Mouse (Mus musculus) embryo, embryonic 11.5 days (tissue): ENCODE data around the gene Spata1.
"Not testable (repeated sequence)": the region's sequence is repeated elsewhere in the genome, so short reads cannot be mapped to it uniquely, and the experiment has no call there.

Experiments
- DNase-seq: peaks from one replicate; pipeline ENCODE4 v3.0.0-alpha.2; 2012; ENCODE audit warnings: low read depth, low spot score

The Spata1 gene

GRCm38 (mm10) chr3:146451375-146451774 lies 48.2 kb downstream of the Spata1 start:
- no peak for DNase-seq

- peak; percentile 88 for DNase-seq
Measured at GRCm38 (mm10) chr3:146450371-146450841, 49.1 kb downstream of the Spata1 start.

- no peak for DNase-seq
Measured at GRCm38 (mm10) chr3:146449745-146450250, 49.8 kb downstream of the Spata1 start, which contains the start of gene Ctbs. Gene Ctbs, plus strand, starts transcription at chr3:146449795.

GRCm38 (mm10) chr3:146448969-146449368 lies 50.6 kb downstream of the Spata1 start:
- DNase-seq: no peak

- DNase-seq: no peak
Measured at GRCm38 (mm10) chr3:146448372-146448771, 51.2 kb downstream of the Spata1 start.

GRCm38 (mm10) chr3:146447598-146447997 lies 52.0 kb downstream of the Spata1 start:
- no peak for DNase-seq

- DNase-seq: no peak
Measured at GRCm38 (mm10) chr3:146447156-146447555, 52.4 kb downstream of the Spata1 start.

- DNase-seq: no peak
Measured at GRCm38 (mm10) chr3:146444880-146445279, 54.7 kb downstream of the Spata1 start.

- DNase-seq: no peak
Measured at GRCm38 (mm10) chr3:146443380-146443779, 56.2 kb downstream of the Spata1 start.

GRCm38 (mm10) chr3:146442936-146443335 lies 56.6 kb downstream of the Spata1 start:
- DNase-seq: no peak

GRCm38 (mm10) chr3:146442484-146442883 lies 57.1 kb downstream of the Spata1 start:
- no peak for DNase-seq

GRCm38 (mm10) chr3:146440422-146440821 lies 59.1 kb downstream of the Spata1 start:
- DNase-seq: no peak

GRCm38 (mm10) chr3:146440011-146440410 lies 59.5 kb downstream of the Spata1 start:
- no peak for DNase-seq

GRCm38 (mm10) chr3:146436114-146436513 lies 63.4 kb downstream of the Spata1 start:
- no peak for DNase-seq

- no peak for DNase-seq
Measured at GRCm38 (mm10) chr3:146435533-146435932, 64.0 kb downstream of the Spata1 start.

- no peak for DNase-seq
Measured at GRCm38 (mm10) chr3:146434686-146435085, 64.9 kb downstream of the Spata1 start.

GRCm38 (mm10) chr3:146433681-146434350 lies 65.7 kb downstream of the Spata1 start:
- DNase-seq: no peak

- DNase-seq: not testable (repeated sequence)
Measured at GRCm38 (mm10) chr3:146433063-146433462, 66.5 kb downstream of the Spata1 start.

- no peak for DNase-seq
Measured at GRCm38 (mm10) chr3:146426489-146426888, 73.1 kb downstream of the Spata1 start.

GRCm38 (mm10) chr3:146425902-146426301 lies 73.7 kb downstream of the Spata1 start:
- no peak for DNase-seq

- no peak for DNase-seq
Measured at GRCm38 (mm10) chr3:146424306-146424900, 75.2 kb downstream of the Spata1 start.

GRCm38 (mm10) chr3:146423710-146424109 lies 75.8 kb downstream of the Spata1 start:
- no peak for DNase-seq

- no peak for DNase-seq
Measured at GRCm38 (mm10) chr3:146421787-146422186, 77.8 kb downstream of the Spata1 start.
